Mouse (Mus musculus) central nervous system, embryonic 18 days (tissue): ENCODE results near the gene Acr. TPM values are rescaled to one million over a fixed set of nuclear protein-coding genes. Genes with fewer than 3 reads are reported as not detected.

Experiments
- polyA plus RNA-seq: library from polyadenylated mRNA; depleted of rRNA; stranded (reverse); fragments of >200 nt; gene quantifications from 2 replicates; pipeline ENCODE4 v1.2.3, GENCODE M21; 2012; rRNA removed

The Acr gene
- 7.3 and 9.3 TPM in 2 replicates for polyA plus RNA-seq

GRCm38 (mm10) chr15:89568114-89568513 is at the start of gene Acr:
Acr (plus strand) TSS chr15:89568326.

DNA sequence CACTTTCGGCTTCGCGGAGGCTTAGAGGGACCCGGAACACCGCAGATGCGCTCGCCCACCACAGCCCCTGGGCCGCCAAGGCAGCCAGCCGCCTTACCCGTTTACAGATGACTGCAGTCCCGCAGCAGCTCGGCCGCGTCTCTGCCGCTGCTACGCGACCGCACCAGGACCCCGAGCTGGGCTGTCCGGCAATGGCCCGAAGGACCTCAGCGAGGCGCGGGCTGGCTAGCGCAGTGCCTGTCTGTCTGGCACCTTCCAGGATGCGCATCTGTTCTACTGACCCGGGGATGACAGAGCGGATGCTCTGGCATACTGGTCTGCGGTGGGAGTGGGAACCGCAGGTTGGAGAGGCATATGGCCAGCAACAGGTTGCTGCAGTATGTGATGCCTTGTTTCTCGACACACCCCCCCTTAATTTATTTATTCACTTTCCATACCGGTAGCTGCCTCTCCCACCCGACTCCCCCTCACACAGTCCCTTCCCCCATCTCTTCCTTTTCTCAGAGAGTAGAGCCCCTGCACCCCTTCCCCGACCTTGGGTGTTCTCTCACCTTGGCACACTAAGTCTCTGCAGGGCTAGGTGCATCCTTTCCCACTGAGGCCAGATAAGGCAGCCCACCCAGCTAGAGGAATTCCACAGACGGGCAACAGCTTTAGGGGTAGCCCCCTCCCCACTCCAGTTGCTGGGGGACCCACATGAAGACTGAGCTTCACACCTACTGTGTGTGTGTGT is 23.8 kb downstream of the Acr start, which contains the start of gene Rabl2:
Gene Rabl2, minus strand, starts transcription at position 201 of the 733 bp plus-strand sequence.

Other genes starting within 250 kb of the Acr start
- gene Adm2, start 245.6 kb upstream of the Acr start, polyA plus RNA-seq = 0.07 TPM in 1 of 2 replicates, not detected in the other
- not detected in 2 replicates for gene Miox, start 233.9 kb upstream of the Acr start, polyA plus RNA-seq
- gene Lmf2, start 212.7 kb upstream of the Acr start, polyA plus RNA-seq = 15.9 and 17.0 TPM in 2 replicates
- gene Ncaph2, start 212.6 kb upstream of the Acr start, polyA plus RNA-seq = 104 and 105 TPM in 2 replicates
- gene Sco2, start 194.5 kb upstream of the Acr start, polyA plus RNA-seq = 34.5 and 37.7 TPM in 2 replicates
- 3.2 and 3.9 TPM in 2 replicates for gene Tymp, start 191.3 kb upstream of the Acr start, polyA plus RNA-seq
- gene Odf3b, start 189.0 kb upstream of the Acr start, polyA plus RNA-seq = 2.2 and 4.6 TPM in 2 replicates
- 0.03 and 0.04 TPM in 2 replicates for gene Klhdc7b, start 183.4 kb upstream of the Acr start, polyA plus RNA-seq
- 0.23 and 0.26 TPM in 2 replicates for gene Syce3, start 157.8 kb upstream of the Acr start, polyA plus RNA-seq
- gene Cpt1b, start 142.5 kb upstream of the Acr start, polyA plus RNA-seq = 6.2 and 8.1 TPM in 2 replicates
- gene C730034F03Rik, start 138.7 kb upstream of the Acr start, polyA plus RNA-seq = 3.3 and 3.4 TPM in 2 replicates
- gene Gm44502, start 138.6 kb upstream of the Acr start, polyA plus RNA-seq = 0.11 and 0.19 TPM in 2 replicates
- gene Chkb, start 138.4 kb upstream of the Acr start, polyA plus RNA-seq = 87.4 and 92.5 TPM in 2 replicates
- 85.6 and 93.4 TPM in 2 replicates for gene Mapk8ip2, start 114.4 kb upstream of the Acr start, polyA plus RNA-seq
- gene Arsa, start 90.9 kb upstream of the Acr start, polyA plus RNA-seq = 36.4 and 36.7 TPM in 2 replicates
- 41.7 and 44.4 TPM in 2 replicates for gene Shank3, start 68.7 kb upstream of the Acr start, polyA plus RNA-seq
- gene Rabl2, start 23.6 kb downstream of the Acr start, polyA plus RNA-seq = 114 and 122 TPM in 2 replicates